Mouse (Mus musculus) heart, embryonic 16.5 days (tissue): ENCODE measurements at regions not wholly inside any gene's neighbourhood (a gene's known extent, or its start where the extent isn't known, plus 50 kb on each side); places are given as distances from the start of the nearest gene placed in this dataset.

ENCODE experiments used
- ATAC-seq: fragments of 200-750 bp; cut with Nextera tagmentation; replicated peaks from 2 replicates; pipeline ENCODE4 v1.8.0; 2017; ENCODE audit warnings: moderate number of reproducible peaks; ENCODE audit not compliant: insufficient read depth, low FRiP score; ENCODE audit errors: extremely low read depth
- H3K27ac ChIP-seq: fragments of 300-500 bp; sonication (generic); 2 replicates; pipeline ENCODE4 v1.5.1; 2014; ENCODE audit warnings: mild to moderate bottlenecking, low read length, control low read depth, moderate library complexity
- H3K27me3 ChIP-seq: fragments of 300-500 bp; sonication (generic); 2 replicates; pipeline ENCODE4 v1.6.1; 2014; ENCODE audit warnings: low read length, mixed read lengths; ENCODE audit not compliant: control insufficient read depth, insufficient read depth
- H3K36me3 ChIP-seq: fragments of 300-500 bp; sonication (generic); 2 replicates; pipeline ENCODE4 v1.6.1; 2014; ENCODE audit not compliant: control insufficient read depth, insufficient read depth
- H3K4me1 ChIP-seq: fragments of 300-500 bp; sonication (generic); 2 replicates; pipeline ENCODE4 v1.6.1; 2014; ENCODE audit warnings: low read length, mixed read lengths; ENCODE audit not compliant: control insufficient read depth, insufficient read depth
- H3K4me2 ChIP-seq: fragments of 300-500 bp; sonication (generic); 2 replicates; pipeline ENCODE4 v1.6.1; 2014; ENCODE audit warnings: low read depth, mild to moderate bottlenecking, control low read depth, low read length
- H3K4me3 ChIP-seq: fragments of 300-500 bp; sonication (generic); 2 replicates; pipeline ENCODE4 v1.5.1; 2014; ENCODE audit warnings: mild to moderate bottlenecking, control low read depth, low read length
- H3K9ac ChIP-seq: fragments of 300-500 bp; sonication (generic); 2 replicates; pipeline ENCODE4 v1.6.1; 2014; ENCODE audit warnings: low read length, control low read depth
- H3K9me3 ChIP-seq: fragments of 300-500 bp; sonication (generic); replicated peaks from 2 replicates; pipeline ENCODE4 v1.6.1; 2016; ENCODE audit warnings: low read length; ENCODE audit not compliant: control insufficient read depth
- WGBS: fragments of 180-500 bp; shearing (Covaris S2); extraction: QIAGEN DNeasy Blood & Tissue Kit; methylation state at CpG from one replicate; pipeline ENCODE4 v1.1.7; 2014; 5-methylcytosine and 5-hydroxymethylcytosine counted together

DNA sequence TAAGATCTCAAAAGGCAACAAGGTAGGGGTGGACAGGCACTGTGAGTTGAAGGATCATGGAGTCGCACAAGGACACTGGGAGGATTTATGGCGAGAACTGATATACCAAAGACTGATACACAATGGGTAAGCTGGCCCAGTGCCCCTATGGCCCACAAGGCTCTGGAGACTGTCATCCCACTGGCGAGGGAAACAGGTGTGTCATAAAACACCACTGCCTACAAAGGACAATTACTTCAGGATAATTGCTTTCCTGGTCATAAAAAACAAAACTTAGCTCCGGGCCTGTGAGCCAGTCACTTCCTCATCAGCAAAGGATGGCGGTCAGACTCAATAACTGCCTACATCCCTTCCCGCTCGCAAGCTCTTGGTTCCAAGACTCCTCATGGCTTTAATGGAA is 105.3 kb upstream of the Zfp703 start:
- Histone ChIP-seq H3K36me3 (no peaks in the 10 kb centered on the region), H3K4me2 (no peak overlapping the region), H3K9ac (no peak overlapping the region), H3K9me3 (peaks cover 19% of the 10 kb centered on the region), H3K4me1 (no peaks in the 10 kb centered on the region; the same call in 1 of the 2 replicates), H3K27ac (no peak overlapping the region), H3K27me3 (no peaks in the 10 kb centered on the region), H3K4me3 (no peak overlapping the region)
- 88% methylated on average over 7 of the region's 7 CpGs for WGBS
- ATAC-seq: no peak

DNA sequence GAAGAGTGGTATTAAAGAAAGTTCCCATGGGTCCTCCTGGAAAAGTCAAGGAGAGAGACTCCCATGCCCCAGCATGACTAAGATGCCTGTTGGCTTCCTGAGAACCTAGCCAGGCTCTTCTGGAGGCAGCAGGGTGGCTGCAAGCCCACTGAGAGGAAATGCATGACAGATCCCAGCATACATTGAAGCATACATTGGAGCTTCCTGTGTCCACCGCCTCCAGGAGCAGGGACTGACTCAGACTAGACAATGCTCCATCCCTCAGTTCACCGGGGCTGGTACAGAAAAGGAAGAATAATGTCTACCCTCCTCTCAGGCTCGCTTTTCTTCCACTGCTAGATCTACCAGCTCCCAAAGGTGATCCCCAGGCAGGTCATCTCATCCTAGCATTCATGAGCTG is 104.7 kb upstream of the Zfp703 start:
- WGBS: 61% methylated on average over 3 of the region's 3 CpGs
- Histone ChIP-seq H3K9me3 (peaks cover 19% of the 10 kb centered on the region), H3K27me3 (no peaks in the 10 kb centered on the region), H3K4me3 (no peak overlapping the region), H3K27ac (no peak overlapping the region), H3K4me1 (no peaks in the 10 kb centered on the region; the same call in 1 of the 2 replicates), H3K36me3 (no peaks in the 10 kb centered on the region), H3K4me2 (no peak overlapping the region), H3K9ac (no peak overlapping the region)
- ATAC-seq: no peak

DNA sequence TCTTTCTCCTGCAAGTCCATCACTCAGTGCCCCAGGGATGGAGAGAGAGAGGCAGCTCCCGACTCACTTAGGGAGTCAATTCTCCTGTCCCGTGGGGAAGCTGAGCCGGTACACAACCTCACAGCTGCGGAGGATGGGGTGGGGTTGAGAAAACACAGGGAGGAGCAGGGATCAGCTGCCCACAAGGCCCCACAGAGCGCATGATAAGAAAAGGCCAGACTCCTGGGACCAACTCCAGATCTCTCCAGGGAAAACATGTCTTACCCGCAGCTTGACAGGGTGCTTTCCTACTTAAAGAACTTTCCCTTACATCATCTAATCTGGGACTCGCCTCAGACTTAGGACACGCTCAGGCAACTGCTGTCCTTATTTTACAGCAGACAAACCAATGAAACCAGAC is 104.3 kb upstream of the Zfp703 start:
- Histone ChIP-seq H3K36me3 (no peaks in the 10 kb centered on the region), H3K4me2 (no peak overlapping the region), H3K9ac (no peak overlapping the region), H3K27me3 (no peaks in the 10 kb centered on the region), H3K27ac (no peak overlapping the region), H3K4me1 (no peaks in the 10 kb centered on the region; the same call in 1 of the 2 replicates), H3K4me3 (no peak overlapping the region), H3K9me3 (peaks cover 19% of the 10 kb centered on the region)
- 19% methylated on average over 8 of the region's 8 CpGs for WGBS
- 0 out of 2 replicates have a peak, but pooled peaks have one; percentile 52 for ATAC-seq

DNA sequence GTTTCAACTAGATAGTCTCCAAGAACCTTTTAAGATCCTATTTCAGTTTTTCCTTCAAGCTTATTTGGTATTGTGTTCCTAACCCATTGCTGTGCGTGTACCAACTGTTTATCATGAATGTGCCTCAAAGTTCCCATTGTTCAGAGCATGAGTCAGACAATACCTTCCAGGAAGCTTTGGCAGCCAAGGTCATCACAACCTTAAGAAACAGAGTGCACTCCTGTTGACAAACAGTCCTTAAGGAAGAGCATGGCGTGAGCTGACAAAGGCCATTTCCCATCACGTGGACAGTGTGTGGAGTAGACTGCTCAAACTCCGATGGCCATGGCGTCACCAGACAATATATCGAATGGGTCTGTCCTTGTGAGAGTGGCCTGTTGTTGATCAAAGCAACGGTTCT is 96.9 kb upstream of the Zfp703 start:
- Histone ChIP-seq H3K27ac (no peak overlapping the region), H3K4me1 (peaks cover 20% of the 10 kb centered on the region)

DNA sequence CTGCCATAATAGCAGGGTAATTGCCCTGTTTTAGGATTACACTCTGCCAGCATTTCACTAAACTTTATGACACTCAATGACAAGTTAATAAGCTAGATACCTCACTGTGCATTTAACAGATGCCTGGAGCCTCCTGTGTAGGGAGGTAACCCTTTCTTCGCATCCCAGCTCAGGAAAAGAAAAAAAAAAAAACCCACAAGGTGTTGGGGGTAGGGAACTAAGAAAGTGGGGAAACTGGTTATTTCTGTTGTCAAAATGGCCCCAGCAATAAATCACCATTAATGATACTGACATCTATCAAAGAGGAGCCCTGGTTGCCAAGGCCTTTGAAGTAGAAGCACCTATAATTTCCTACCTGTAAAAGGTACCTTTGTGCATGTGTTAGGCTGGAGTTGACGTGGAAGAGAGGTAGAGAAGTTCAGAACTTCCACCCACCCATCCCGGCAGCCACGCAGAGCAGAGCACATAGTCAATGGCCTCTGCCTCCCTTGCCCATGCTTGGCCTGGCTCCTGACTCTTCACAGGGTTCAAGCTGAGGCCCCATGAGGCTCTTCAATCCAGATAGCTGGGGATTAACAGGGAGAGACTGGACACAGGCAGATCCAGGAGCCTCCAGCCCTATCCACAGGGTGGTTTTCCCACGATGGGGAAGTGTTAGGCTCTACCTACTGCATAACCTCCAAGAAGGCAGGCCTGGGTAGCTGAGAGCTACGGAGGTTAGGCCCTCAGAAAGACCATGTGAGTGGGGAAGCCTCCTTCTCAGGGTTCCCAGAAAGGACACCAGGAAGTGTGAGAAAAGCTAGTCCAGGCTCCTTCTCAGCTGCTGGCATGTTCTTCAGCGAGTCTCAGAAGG is 95.6 kb upstream of the Zfp703 start:
- Histone ChIP-seq H3K27ac (no peak overlapping the region), H3K27me3 (no peaks in the 10 kb centered on the region), H3K36me3 (no peaks in the 10 kb centered on the region), H3K4me2 (no peak overlapping the region), H3K4me3 (no peak overlapping the region), H3K9ac (no peak overlapping the region), H3K9me3 (no peaks in the 10 kb centered on the region), H3K4me1 (peaks cover 20% of the 10 kb centered on the region)
- 82% methylated on average over 7 of the region's 7 CpGs for WGBS
- no peak for ATAC-seq

More for the DNA sequence above, 96.9 kb upstream of the Zfp703 start:
- H3K36me3 ChIP-seq: no peaks in the 10 kb centered on the region
- ATAC-seq: no peak
- WGBS: 64% methylated on average over 7 of the region's 7 CpGs
- H3K9me3 ChIP-seq: no peaks in the 10 kb centered on the region
- H3K27me3 ChIP-seq: no peaks in the 10 kb centered on the region
- no peak overlapping the region for H3K9ac ChIP-seq
- H3K4me3 ChIP-seq: no peak overlapping the region
- H3K4me2 ChIP-seq: no peak overlapping the region

DNA sequence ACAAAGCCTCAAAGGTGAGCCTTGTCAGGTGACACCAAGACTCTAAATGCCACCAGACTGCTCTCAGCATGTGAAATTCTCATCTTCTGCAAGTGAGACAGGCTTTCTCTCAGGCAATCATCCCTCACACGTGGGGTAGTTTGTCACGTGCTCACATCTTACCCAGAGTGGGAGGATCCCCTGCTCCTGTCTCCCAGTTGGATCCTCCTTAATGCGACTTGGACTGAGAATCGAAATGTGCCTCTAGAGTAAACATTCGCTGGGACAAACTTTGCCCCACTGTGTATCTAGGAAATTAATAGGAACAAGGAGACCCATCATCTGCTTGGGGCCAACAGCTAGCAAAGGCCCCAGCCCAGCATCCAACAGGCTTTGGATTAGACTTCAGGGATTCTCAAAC is 94.5 kb upstream of the Zfp703 start:
- Histone ChIP-seq H3K36me3 (no peaks in the 10 kb centered on the region), H3K4me3 (no peak overlapping the region), H3K27ac (no peak overlapping the region), H3K4me2 (no peak overlapping the region), H3K27me3 (no peaks in the 10 kb centered on the region), H3K4me1 (peaks cover 24% of the 10 kb centered on the region), H3K9me3 (no peaks in the 10 kb centered on the region), H3K9ac (no peak overlapping the region)
- WGBS: 76% methylated on average over 5 of the region's 5 CpGs
- ATAC-seq: no peak

DNA sequence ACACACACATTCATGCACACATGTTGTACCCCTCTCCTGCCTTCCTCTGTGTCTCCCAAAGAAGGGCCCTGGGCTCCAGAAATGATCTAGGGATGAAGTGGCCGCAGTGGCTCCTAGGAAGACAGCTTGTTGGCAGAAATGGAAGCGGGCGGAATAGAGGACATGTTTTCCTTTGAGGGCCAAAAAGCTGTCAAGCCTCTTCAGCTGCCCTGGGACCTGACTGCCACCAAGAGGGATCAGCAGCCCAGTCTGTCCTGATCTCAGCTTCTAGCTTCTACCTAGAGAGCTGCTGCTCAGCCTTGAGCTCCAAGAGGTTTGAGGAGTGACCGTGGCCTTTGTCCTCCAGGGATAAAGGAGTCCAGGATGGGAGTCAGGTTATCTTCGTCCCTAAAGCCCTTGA is 93.8 kb upstream of the Zfp703 start:
- no peaks in the 10 kb centered on the region for H3K27me3 ChIP-seq
- H3K9ac ChIP-seq: 0 out of 2 replicates have a peak overlapping the region, but pooled peaks have one; percentile 4
- H3K27ac ChIP-seq: peak overlapping the region; percentile 24; the same call in 1 of the 2 replicates
- H3K4me1 ChIP-seq: peaks cover 28% of the 10 kb centered on the region
- no peak for ATAC-seq
- H3K9me3 ChIP-seq: no peaks in the 10 kb centered on the region
- no peaks in the 10 kb centered on the region for H3K36me3 ChIP-seq
- no peak overlapping the region for H3K4me2 ChIP-seq
- 65% methylated on average over 5 of the region's 5 CpGs for WGBS
- H3K4me3 ChIP-seq: no peak overlapping the region

DNA sequence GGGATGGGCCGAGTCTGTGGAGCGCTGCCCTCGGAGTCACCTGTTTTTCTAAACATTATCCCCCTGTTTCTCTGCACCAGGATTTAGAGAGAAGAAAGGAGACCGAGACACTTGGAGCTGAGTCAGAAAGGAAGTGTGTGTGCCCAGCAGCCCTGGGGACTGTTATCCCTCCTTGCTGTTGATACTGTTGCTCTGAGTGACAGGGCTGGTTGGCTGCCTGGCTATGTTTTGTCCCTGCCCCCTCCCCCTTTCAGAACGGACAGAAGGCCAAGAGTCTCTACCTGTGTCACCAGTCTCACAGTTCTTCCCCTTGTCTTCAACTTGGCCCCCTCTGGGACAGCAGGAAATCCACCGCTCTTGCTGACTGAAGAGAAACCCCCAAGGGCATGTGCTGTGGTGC is 93.4 kb upstream of the Zfp703 start:
- peak overlapping the region; percentile 24; the same call in 1 of the 2 replicates for H3K27ac ChIP-seq

DNA sequence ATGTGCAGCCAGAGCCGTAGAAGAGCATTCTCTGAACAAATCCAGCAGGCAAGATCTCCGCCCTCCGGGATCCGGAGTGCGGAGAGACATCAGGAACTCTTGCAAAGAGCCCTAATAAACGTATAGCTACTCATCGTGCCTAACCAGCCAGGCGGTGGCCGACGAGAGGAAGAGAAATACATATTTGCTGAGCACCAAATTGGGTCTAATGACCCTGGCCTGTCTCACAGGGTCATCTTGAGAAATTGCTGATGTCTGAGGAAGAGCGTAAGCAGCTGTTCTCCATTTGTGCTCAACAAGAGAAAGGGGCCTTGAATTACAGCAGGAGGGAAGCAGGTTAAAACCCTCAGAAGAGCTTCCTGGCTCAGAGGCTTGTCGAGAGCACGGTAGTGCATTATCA is 92.8 kb upstream of the Zfp703 start:
- no peak for ATAC-seq
- Histone ChIP-seq H3K9ac (no peak overlapping the region), H3K4me2 (no peak overlapping the region), H3K36me3 (no peaks in the 10 kb centered on the region), H3K9me3 (no peaks in the 10 kb centered on the region), H3K4me1 (peaks cover 20% of the 10 kb centered on the region), H3K4me3 (no peak overlapping the region), H3K27ac (no peak overlapping the region), H3K27me3 (no peaks in the 10 kb centered on the region)
- WGBS: 77% methylated on average over 13 of the region's 13 CpGs

More for the DNA sequence above, 93.4 kb upstream of the Zfp703 start:
- Histone ChIP-seq H3K36me3 (no peaks in the 10 kb centered on the region), H3K9ac (no peak overlapping the region), H3K4me3 (no peak overlapping the region), H3K4me1 (peaks cover 26% of the 10 kb centered on the region), H3K4me2 (no peak overlapping the region), H3K27me3 (no peaks in the 10 kb centered on the region), H3K9me3 (no peaks in the 10 kb centered on the region)
- 0 out of 2 replicates have a peak, but pooled peaks have one; percentile 58 for ATAC-seq
- 45% methylated on average over 6 of the region's 6 CpGs for WGBS
